Mouse (Mus musculus) limb, embryonic 11.5 days (tissue): ENCODE results near the gene Exosc3. TPM values are rescaled to one million over a fixed set of nuclear protein-coding genes. Genes with fewer than 3 reads are reported as not detected.

Experiments used
- ATAC-seq: fragments of 200-750 bp; cut with Nextera tagmentation; 2 replicates; pipeline ENCODE4 v1.8.0; 2017; ENCODE audit warnings: low read depth; ENCODE audit not compliant: insufficient number of reproducible peaks, low FRiP score, low TSS enrichment
- DNase-seq: peaks from one replicate; pipeline ENCODE4 v3.0.0-alpha.2; 2015; ENCODE audit warnings: low spot score
- H3K27ac ChIP-seq: fragments of 300-500 bp; sonication (generic); replicated peaks from 2 replicates; pipeline ENCODE4 v1.5.1; 2014; ENCODE audit warnings: low read depth, mild to moderate bottlenecking, low read length
- H3K27me3 ChIP-seq: fragments of 300-500 bp; sonication (generic); 2 replicates; pipeline ENCODE4 v1.6.1; 2014; ENCODE audit warnings: mild to moderate bottlenecking, low read length, mixed read lengths; ENCODE audit not compliant: control insufficient read depth, insufficient read depth
- H3K36me3 ChIP-seq: fragments of 300-500 bp; sonication (generic); 2 replicates; pipeline ENCODE4 v1.6.1; 2014; ENCODE audit warnings: mild to moderate bottlenecking, low read length, moderate library complexity, mixed read lengths; ENCODE audit not compliant: control insufficient read depth, insufficient read depth
- H3K4me1 ChIP-seq: fragments of 300-500 bp; sonication (generic); 2 replicates; pipeline ENCODE4 v1.6.1; 2014; ENCODE audit warnings: low read length, mixed read lengths; ENCODE audit not compliant: control insufficient read depth, insufficient read depth
- H3K4me2 ChIP-seq: fragments of 300-500 bp; sonication (generic); 2 replicates; pipeline ENCODE4 v1.6.1; 2014; ENCODE audit warnings: low read depth, mild to moderate bottlenecking, moderate library complexity; ENCODE audit not compliant: severe bottlenecking
- H3K4me3 ChIP-seq: fragments of 300-500 bp; sonication (generic); 2 replicates; pipeline ENCODE4 v1.5.1; 2014; ENCODE audit warnings: low read depth, low read length
- H3K9ac ChIP-seq: fragments of 300-500 bp; sonication (generic); 2 replicates; pipeline ENCODE4 v1.6.1; 2014; ENCODE audit warnings: mild to moderate bottlenecking, low read length
- H3K9me3 ChIP-seq: fragments of 300-500 bp; sonication (generic); 2 replicates; pipeline ENCODE4 v1.6.1; 2016; ENCODE audit warnings: low read length; ENCODE audit not compliant: control insufficient read depth
- whole genome bisulfite sequencing: fragments of 180-500 bp; shearing (Covaris S2); extraction: QIAGEN DNeasy Blood & Tissue Kit; methylation state at CpG from one replicate; pipeline ENCODE4 v1.1.7; 2014; 5-methylcytosine and 5-hydroxymethylcytosine counted together
- polyA plus RNA-seq: library from polyadenylated mRNA; unstranded; fragments of >200 nt; fragmentation: Nextera tagmentation; extraction: Ambion mirVana; gene quantifications from 2 replicates; pipeline ENCODE4 v1.2.1, GENCODE M21; 2014

Gene Exosc3
- polyA plus RNA-seq, 1 experiment from 2014 or later: 111 TPM

- Histone ChIP-seq H3K36me3 (no peaks in the 10 kb centered on the region; the same call in 1 of the 2 replicates), H3K4me2 (no peak overlapping the region), H3K4me3 (no peak overlapping the region), H3K27me3 (no peaks in the 10 kb centered on the region), H3K9me3 (no peaks in the 10 kb centered on the region), H3K9ac (no peak overlapping the region), H3K4me1 (no peaks in the 10 kb centered on the region), H3K27ac (no peak overlapping the region)
- DNase-seq: peak; percentile 61
- WGBS: 35% methylated on average over 11 of the region's 11 CpGs
- ATAC-seq: no peak
Measured at GRCm38 (mm10) chr4:45308046-45308445, 34.5 kb downstream of the Exosc3 start.

- H3K27ac ChIP-seq: no peak overlapping the region
- no peak overlapping the region for H3K4me3 ChIP-seq
- H3K36me3 ChIP-seq: no peaks in the 10 kb centered on the region; the same call in 1 of the 2 replicates
- no peaks in the 10 kb centered on the region for H3K4me1 ChIP-seq
- no peak overlapping the region for H3K9ac ChIP-seq
- H3K4me2 ChIP-seq: no peak overlapping the region
- no peaks in the 10 kb centered on the region for H3K9me3 ChIP-seq
- H3K27me3 ChIP-seq: no peaks in the 10 kb centered on the region
- DNase-seq: no peak
- 95% methylated on average over 14 of the region's 14 CpGs for WGBS
- ATAC-seq: no peak
Measured at GRCm38 (mm10) chr4:45305536-45305935, 37.0 kb downstream of the Exosc3 start.

GRCm38 (mm10) chr4:45296662-45297564, 45.6 kb downstream of the Exosc3 start, which contains the start of gene Trmt10b:
Trmt10b (plus strand) TSS chr4:45297127.
- H3K4me2 ChIP-seq: peak within 1 kb of the TSS; percentile 68
- no peaks in the 10 kb centered on the region; the same call in 1 of the 2 replicates for H3K4me1 ChIP-seq
- WGBS: 22% methylated on average over 27 of the region's 27 CpGs
- no peaks in the 10 kb centered on the region for H3K9me3 ChIP-seq
- ATAC-seq (peak; percentile 31; the same call in 1 of the 2 replicates), DNase-seq (peak; percentile 81)
- peak within 1 kb of the TSS; percentile 83 for H3K4me3 ChIP-seq
- H3K27me3 ChIP-seq: no peaks in the 10 kb centered on the region
- H3K9ac ChIP-seq: peak within 1 kb of the TSS; percentile 68; the same call in 1 of the 2 replicates
- H3K27ac ChIP-seq: no peak within 1 kb of the TSS
- H3K36me3 ChIP-seq: no peaks in the 10 kb centered on the region

- no peaks in the 10 kb centered on the region for H3K9me3 ChIP-seq
- H3K27me3 ChIP-seq: no peaks in the 10 kb centered on the region
- 81% methylated on average over 5 of the region's 5 CpGs for WGBS
- no peak overlapping the region for H3K4me2 ChIP-seq
- no peak overlapping the region for H3K27ac ChIP-seq
- no peak for ATAC-seq
- H3K9ac ChIP-seq: no peak overlapping the region
- H3K36me3 ChIP-seq: no peaks in the 10 kb centered on the region
- H3K4me3 ChIP-seq: no peak overlapping the region
- H3K4me1 ChIP-seq: no peaks in the 10 kb centered on the region
- no peak for DNase-seq
Measured at GRCm38 (mm10) chr4:45287906-45288305, 54.6 kb downstream of the Exosc3 start.

GRCm38 (mm10) chr4:45286318-45286717, 56.2 kb downstream of the Exosc3 start:
- no peak for DNase-seq
- Histone ChIP-seq H3K4me2 (no peak overlapping the region), H3K36me3 (no peaks in the 10 kb centered on the region), H3K9me3 (no peaks in the 10 kb centered on the region), H3K4me3 (no peak overlapping the region), H3K27ac (no peak overlapping the region), H3K9ac (no peak overlapping the region), H3K27me3 (no peaks in the 10 kb centered on the region), H3K4me1 (no peaks in the 10 kb centered on the region)
- ATAC-seq: no peak
- 44% methylated on average over 3 of the region's 3 CpGs for WGBS

- DNase-seq: peak; percentile 71
- no peak overlapping the region for H3K4me2 ChIP-seq
- H3K9me3 ChIP-seq: no peaks in the 10 kb centered on the region
- H3K36me3 ChIP-seq: no peaks in the 10 kb centered on the region
- WGBS: 19% methylated on average over 4 of the region's 4 CpGs
- H3K27ac ChIP-seq: no peak overlapping the region
- no peaks in the 10 kb centered on the region for H3K27me3 ChIP-seq
- no peaks in the 10 kb centered on the region for H3K4me1 ChIP-seq
- no peak overlapping the region for H3K9ac ChIP-seq
- no peak overlapping the region for H3K4me3 ChIP-seq
- no peak for ATAC-seq
Measured at GRCm38 (mm10) chr4:45279981-45280548, 62.5 kb downstream of the Exosc3 start.

GRCm38 (mm10) chr4:45279292-45279691, 63.2 kb downstream of the Exosc3 start:
- no peak for ATAC-seq
- no peaks in the 10 kb centered on the region for H3K27me3 ChIP-seq
- H3K4me1 ChIP-seq: no peaks in the 10 kb centered on the region
- 60% methylated on average over 8 of the region's 8 CpGs for WGBS
- H3K4me3 ChIP-seq: no peak overlapping the region
- H3K9ac ChIP-seq: no peak overlapping the region
- H3K27ac ChIP-seq: no peak overlapping the region
- no peaks in the 10 kb centered on the region for H3K36me3 ChIP-seq
- no peak overlapping the region for H3K4me2 ChIP-seq
- H3K9me3 ChIP-seq: no peaks in the 10 kb centered on the region
- DNase-seq: no peak

- no peak for DNase-seq
- WGBS: 82% methylated on average over 8 of the region's 8 CpGs
- Histone ChIP-seq H3K4me1 (no peaks in the 10 kb centered on the region), H3K9ac (no peak overlapping the region), H3K27me3 (no peaks in the 10 kb centered on the region), H3K27ac (no peak overlapping the region), H3K4me3 (no peak overlapping the region), H3K36me3 (no peaks in the 10 kb centered on the region), H3K4me2 (no peak overlapping the region), H3K9me3 (no peaks in the 10 kb centered on the region)
- no peak for ATAC-seq
Measured at GRCm38 (mm10) chr4:45275770-45276169, 66.8 kb downstream of the Exosc3 start.
